Mouse (Mus musculus) lung, embryonic 14.5 days (tissue): ENCODE data around the gene Sh3bp1. TPM values are rescaled to one million over a fixed set of nuclear protein-coding genes. Genes with fewer than 3 reads are reported as not detected.

Source experiments
- ATAC-seq: fragments of 200-750 bp; cut with Nextera tagmentation; 2 replicates; pipeline ENCODE4 v1.8.0; 2017; ENCODE audit warnings: mild to moderate bottlenecking, moderate TSS enrichment, moderate library complexity; ENCODE audit not compliant: insufficient read depth
- DNase-seq: peaks from one replicate; pipeline ENCODE4 v3.0.0-alpha.2; 2015
- H3K27ac ChIP-seq: fragments of 300-500 bp; sonication (generic); 2 replicates; pipeline ENCODE4 v1.5.1; 2014; ENCODE audit warnings: low read depth, mild to moderate bottlenecking, moderate library complexity
- H3K27me3 ChIP-seq: fragments of 300-500 bp; sonication (generic); 2 replicates; pipeline ENCODE4 v1.6.1; 2014; ENCODE audit warnings: low read length, control low read depth; ENCODE audit not compliant: insufficient read depth
- H3K36me3 ChIP-seq: fragments of 300-500 bp; sonication (generic); 2 replicates; pipeline ENCODE4 v1.6.1; 2014; ENCODE audit warnings: control low read depth; ENCODE audit not compliant: insufficient read depth
- H3K4me1 ChIP-seq: fragments of 300-500 bp; sonication (generic); 2 replicates; pipeline ENCODE4 v1.6.1; 2014; ENCODE audit warnings: antibody characterized with exemption, control low read depth; ENCODE audit not compliant: insufficient read depth
- H3K4me2 ChIP-seq: fragments of 300-500 bp; sonication (generic); 2 replicates; pipeline ENCODE4 v1.6.1; 2014; ENCODE audit warnings: mild to moderate bottlenecking
- H3K4me3 ChIP-seq: fragments of 300-500 bp; sonication (generic); 2 replicates; pipeline ENCODE4 v1.5.1; 2014; ENCODE audit warnings: low read depth, low read length
- H3K9ac ChIP-seq: fragments of 300-500 bp; sonication (generic); 2 replicates; pipeline ENCODE4 v1.6.1; 2014
- H3K9me3 ChIP-seq: fragments of 300-500 bp; sonication (generic); 2 replicates; pipeline ENCODE4 v1.6.1; 2016; ENCODE audit warnings: low read depth, low read length, control low read depth
- CTCF ChIP-seq: IDR thresholded peaks from 2 replicates; pipeline ENCODE4 v1.5.1; 2016; ENCODE audit warnings: antibody characterized with exemption, low read depth
- WGBS: fragments of 180-500 bp; shearing (Covaris S2); extraction: QIAGEN DNeasy Blood & Tissue Kit; methylation state at CpG from one replicate; pipeline ENCODE4 v1.1.7; 2014; 5-methylcytosine and 5-hydroxymethylcytosine counted together
- polyA plus RNA-seq: library from polyadenylated mRNA; unstranded; fragments of >200 nt; fragmentation: Nextera tagmentation; extraction: Ambion mirVana; gene quantifications from 2 replicates; pipeline ENCODE4 v1.2.1, GENCODE M21; 2014

Sh3bp1 gene
- 43.5 and 43.9 TPM in 2 replicates for polyA plus RNA-seq

- Histone ChIP-seq H3K9ac (peak within 1 kb of the TSS; percentile 74), H3K9me3 (no peaks in the 10 kb centered on the region), H3K4me1 (0 out of 2 replicates have a peak, but pooled peaks cover 13% of the 10 kb centered on the region), H3K4me3 (peak within 1 kb of the TSS; percentile 72), H3K27ac (peak within 1 kb of the TSS; percentile 72), H3K36me3 (peaks cover 28% of the 10 kb centered on the region), H3K4me2 (peak within 1 kb of the TSS; percentile 89), H3K27me3 (no peaks in the 10 kb centered on the region)
- no peak for TF ChIP-seq CTCF
- peak; percentile 63 for ATAC-seq
- peak; percentile 84 for DNase-seq
- 1% methylated on average over 46 of the region's 47 CpGs for WGBS
These were observed at the start of gene Sh3bp1 for GRCm38 (mm10) chr15:78899740-78900584. Gene Sh3bp1 (plus strand): TSS chr15:78899768.

GRCm38 (mm10) chr15:78850059-78850824 lies 49.3 kb upstream of the Sh3bp1 start:
- ATAC-seq = peak; percentile 42
- no peaks in the 10 kb centered on the region for H3K27me3 ChIP-seq
- H3K27ac ChIP-seq = peak overlapping the region; percentile 84
- peaks cover 18% of the 10 kb centered on the region for H3K4me1 ChIP-seq
- no peaks in the 10 kb centered on the region for H3K9me3 ChIP-seq
- peak; percentile 69 for DNase-seq
- H3K4me3 ChIP-seq = no peak overlapping the region
- peak overlapping the region; percentile 11; the same call in 1 of the 2 replicates for H3K4me2 ChIP-seq
- no peak for TF ChIP-seq CTCF
- 46% methylated on average over 14 of the region's 15 CpGs for WGBS
- peaks cover 50% of the 10 kb centered on the region for H3K36me3 ChIP-seq
- no peak overlapping the region; the same call in 1 of the 2 replicates for H3K9ac ChIP-seq

GRCm38 (mm10) chr15:78850944-78851343 lies 48.6 kb upstream of the Sh3bp1 start:
- Histone ChIP-seq H3K27ac (peak overlapping the region; percentile 58; the same call in 1 of the 2 replicates), H3K4me3 (no peak overlapping the region), H3K4me1 (peaks cover 10% of the 10 kb centered on the region), H3K4me2 (no peak overlapping the region), H3K9me3 (no peaks in the 10 kb centered on the region), H3K27me3 (no peaks in the 10 kb centered on the region), H3K9ac (no peak overlapping the region), H3K36me3 (peaks cover 43% of the 10 kb centered on the region)
- ATAC-seq (0 out of 2 replicates have a peak, but pooled peaks have one; percentile 14), DNase-seq (peak; percentile 40)
- no peak for TF ChIP-seq CTCF
- 38% methylated on average over 6 of the region's 6 CpGs for WGBS

GRCm38 (mm10) chr15:78851505-78852153 lies 47.9 kb upstream of the Sh3bp1 start:
- peak overlapping the region; percentile 58; the same call in 1 of the 2 replicates for H3K27ac ChIP-seq
- H3K27me3 ChIP-seq = no peaks in the 10 kb centered on the region
- peak; percentile 97 for TF ChIP-seq CTCF

GRCm38 (mm10) chr15:78855303-78855965 lies 44.1 kb upstream of the Sh3bp1 start, which contains the start of gene Lgals2:
Gene Lgals2 (minus strand): TSS chr15:78855529.
- no peak for TF ChIP-seq CTCF
- no peak within 1 kb of the TSS for H3K9ac ChIP-seq
- H3K9me3 ChIP-seq = no peaks in the 10 kb centered on the region
- 63% methylated on average over 8 of the region's 8 CpGs for WGBS
- no peaks in the 10 kb centered on the region for H3K27me3 ChIP-seq
- H3K4me2 ChIP-seq = no peak within 1 kb of the TSS
- H3K36me3 ChIP-seq = peaks cover 1% of the 10 kb centered on the region; the same call in 1 of the 2 replicates
- H3K27ac ChIP-seq = no peak within 1 kb of the TSS
- no peak within 1 kb of the TSS for H3K4me3 ChIP-seq
- peaks cover 8% of the 10 kb centered on the region for H3K4me1 ChIP-seq
- ATAC-seq (no peak), DNase-seq (no peak)

More at GRCm38 (mm10) chr15:78851505-78852153, 47.9 kb upstream of the Sh3bp1 start:
- DNase-seq (peak; percentile 96), ATAC-seq (peak; percentile 83)
- Histone ChIP-seq H3K4me1 (peaks cover 8% of the 10 kb centered on the region), H3K9ac (no peak overlapping the region), H3K4me2 (peak overlapping the region; percentile 45), H3K4me3 (no peak overlapping the region), H3K36me3 (peaks cover 37% of the 10 kb centered on the region), H3K9me3 (no peaks in the 10 kb centered on the region)
- WGBS = 8% methylated on average over 13 of the region's 13 CpGs

GRCm38 (mm10) chr15:78857009-78857408 lies 42.6 kb upstream of the Sh3bp1 start:
- Histone ChIP-seq H3K27me3 (no peaks in the 10 kb centered on the region), H3K4me1 (no peaks in the 10 kb centered on the region), H3K4me3 (no peak overlapping the region), H3K36me3 (no peaks in the 10 kb centered on the region), H3K9ac (no peak overlapping the region), H3K9me3 (no peaks in the 10 kb centered on the region), H3K4me2 (no peak overlapping the region), H3K27ac (no peak overlapping the region)
- TF ChIP-seq CTCF = no peak
- DNase-seq (no peak), ATAC-seq (no peak)
- 75% methylated on average over 7 of the region's 7 CpGs for WGBS
